Mouse (Mus musculus) megakaryocyte, embryonic 14.5 days (primary cell): Measurements from ENCODE around the gene Gm14548.
"Not testable (repeated sequence)": the region's sequence is repeated elsewhere in the genome, so short reads cannot be mapped to it uniquely, and the experiment has no call there.

Source experiments
- FLI1 ChIP-seq: IDR thresholded peaks from 2 replicates; pipeline ENCODE4 v1.6.1; 2012; ENCODE audit warnings: low read length, inconsistent platforms, mixed read lengths
- GATA1 ChIP-seq: IDR thresholded peaks from 3 replicates; pipeline ENCODE4 v1.6.1; 2012; ENCODE audit warnings: mixed read lengths, low read length, inconsistent platforms, borderline replicate concordance

DNA sequence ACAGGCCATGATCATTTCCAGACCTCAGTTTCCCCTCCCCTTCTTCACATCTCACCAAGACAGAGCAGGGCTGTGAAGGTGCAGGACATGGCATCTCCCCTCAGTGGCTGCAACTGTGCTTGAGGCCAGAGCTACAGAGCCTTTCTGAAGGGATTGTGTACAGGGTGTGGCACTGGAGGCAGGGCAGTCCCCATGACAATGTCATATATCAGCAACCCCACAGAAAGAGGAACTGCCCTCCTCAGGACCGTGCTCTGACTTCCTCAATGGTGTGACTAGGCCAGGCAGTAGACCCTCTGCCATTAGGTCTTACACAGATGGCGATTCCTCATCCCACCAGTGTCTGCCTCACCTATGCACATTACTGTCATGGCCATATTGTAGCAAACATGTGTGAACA lies 17.5 kb upstream of the Gm14548 start, which contains the start of gene Lilra6:
- TF ChIP-seq GATA1, FLI1: not testable (repeated sequence)
